Mouse (Mus musculus) limb, embryonic 10.5 days (tissue): ENCODE data around the gene Auh. TPM values are rescaled to one million over a fixed set of nuclear protein-coding genes. Genes with fewer than 3 reads are reported as not detected.

Experiments used
- DNase-seq: peaks from one replicate; pipeline ENCODE4 v3.0.0-alpha.2; 2017; ENCODE audit warnings: low spot score
- H3K27ac ChIP-seq: fragments of 300-500 bp; sonication (generic); 2 replicates; pipeline ENCODE4 v1.5.1; 2016; ENCODE audit warnings: mild to moderate bottlenecking
- H3K27me3 ChIP-seq: fragments of 300-500 bp; sonication (generic); 2 replicates; pipeline ENCODE4 v1.6.1; 2016; ENCODE audit warnings: low read depth, mild to moderate bottlenecking; ENCODE audit not compliant: poor library complexity, severe bottlenecking
- H3K36me3 ChIP-seq: fragments of 300-500 bp; sonication (generic); 2 replicates; pipeline ENCODE4 v1.6.1; 2016; ENCODE audit warnings: mild to moderate bottlenecking, moderate library complexity
- H3K4me1 ChIP-seq: fragments of 300-500 bp; sonication (generic); 2 replicates; pipeline ENCODE4 v1.6.1; 2016
- H3K4me3 ChIP-seq: fragments of 300-500 bp; sonication (generic); 2 replicates; pipeline ENCODE4 v1.5.1; 2016; ENCODE audit warnings: mild to moderate bottlenecking, moderate library complexity
- H3K9me3 ChIP-seq: fragments of 300-500 bp; sonication (generic); replicated peaks from 2 replicates; pipeline ENCODE4 v1.6.1; 2016; ENCODE audit warnings: mild to moderate bottlenecking
- WGBS: fragments of 180-500 bp; shearing (Covaris S2); methylation state at CpG from one replicate; pipeline ENCODE4 v1.1.7; 2016; 5-methylcytosine and 5-hydroxymethylcytosine counted together
- polyA plus RNA-seq: library from polyadenylated mRNA; unstranded; fragments of >200 nt; fragmentation: Nextera tagmentation; extraction: Ambion mirVana; gene quantifications from 2 replicates; pipeline ENCODE4 v1.2.1, GENCODE M21; 2016

Auh gene
- polyA plus RNA-seq, 1 experiment from 2014 or later, result 35.0 TPM

GRCm38 (mm10) chr13:52800091-52800490 lies 129.4 kb downstream of the Auh start:
- Histone ChIP-seq H3K27ac (no peak overlapping the region), H3K27me3 (no peaks in the 10 kb centered on the region), H3K9me3 (no peaks in the 10 kb centered on the region), H3K36me3 (no peaks in the 10 kb centered on the region), H3K4me1 (peaks cover 38% of the 10 kb centered on the region), H3K4me3 (no peak overlapping the region)
- no peak for DNase-seq
- WGBS, result 89% methylated on average over 2 of the region's 2 CpGs

- Histone ChIP-seq H3K27me3 (no peaks in the 10 kb centered on the region), H3K27ac (no peak overlapping the region), H3K4me3 (no peak overlapping the region), H3K4me1 (peaks cover 14% of the 10 kb centered on the region), H3K36me3 (no peaks in the 10 kb centered on the region), H3K9me3 (no peaks in the 10 kb centered on the region)
- WGBS, result 94% methylated on average over 4 of the region's 4 CpGs
- DNase-seq, result no peak
Measured at GRCm38 (mm10) chr13:52794232-52794631, 135.2 kb downstream of the Auh start.

GRCm38 (mm10) chr13:52793434-52793989 lies 136.0 kb downstream of the Auh start:
- Histone ChIP-seq H3K27ac (no peak overlapping the region), H3K4me3 (no peak overlapping the region), H3K36me3 (no peaks in the 10 kb centered on the region), H3K27me3 (no peaks in the 10 kb centered on the region), H3K9me3 (no peaks in the 10 kb centered on the region), H3K4me1 (peaks cover 14% of the 10 kb centered on the region)
- 92% methylated on average over 13 of the region's 13 CpGs for WGBS
- no peak for DNase-seq

- H3K27me3 ChIP-seq, result no peaks in the 10 kb centered on the region
- WGBS, result 94% methylated on average over 9 of the region's 9 CpGs
- H3K27ac ChIP-seq, result no peak overlapping the region
- H3K4me3 ChIP-seq, result no peak overlapping the region
- H3K36me3 ChIP-seq, result no peaks in the 10 kb centered on the region
- peaks cover 4% of the 10 kb centered on the region for H3K4me1 ChIP-seq
- H3K9me3 ChIP-seq, result no peaks in the 10 kb centered on the region
- no peak for DNase-seq
Measured at GRCm38 (mm10) chr13:52792242-52792844, 137.1 kb downstream of the Auh start.

- Histone ChIP-seq H3K36me3 (no peaks in the 10 kb centered on the region), H3K4me1 (no peaks in the 10 kb centered on the region), H3K9me3 (no peaks in the 10 kb centered on the region), H3K27me3 (no peaks in the 10 kb centered on the region), H3K27ac (no peak overlapping the region), H3K4me3 (no peak overlapping the region)
- WGBS, result 80% methylated on average over 5 of the region's 5 CpGs
- DNase-seq, result no peak
Measured at GRCm38 (mm10) chr13:52790894-52791293, 138.6 kb downstream of the Auh start.

Other genes with a start within 250 kb of the Auh start
- 34.9 and 43.0 TPM in 2 replicates for gene Nfil3, start 51.4 kb upstream of the Auh start, polyA plus RNA-seq